Mouse (Mus musculus): ENCODE results near the gene Gmpr2. TPM values are rescaled to one million over a fixed set of nuclear protein-coding genes. Genes with fewer than 3 reads are reported as not detected.

The Gmpr2 gene
- polyA plus RNA-seq, 1 experiment from 2014 or later, result 60.7 TPM

DNA sequence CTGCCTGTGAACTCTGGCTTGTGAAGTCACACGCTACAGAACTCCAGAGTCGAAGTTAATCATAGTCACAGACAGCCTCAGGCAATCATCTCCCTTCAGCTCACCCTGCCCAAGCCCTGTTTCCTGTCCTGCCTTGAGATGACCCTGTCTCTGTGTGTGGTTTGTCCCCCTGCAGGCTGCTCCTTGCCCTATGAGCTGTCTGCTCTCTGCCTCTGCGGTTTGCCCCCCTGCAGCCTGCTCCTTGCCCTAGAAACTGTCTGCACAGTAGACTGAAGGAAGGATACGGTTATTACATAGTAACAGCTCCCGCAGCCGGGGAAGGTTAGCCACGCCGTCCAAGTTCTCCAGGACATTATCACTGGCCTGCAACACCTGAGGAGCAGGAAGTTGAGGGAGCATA lies 45.1 kb downstream of the Gmpr2 start:
- no peak overlapping the region for H3K9ac ChIP-seq
- H3K27ac ChIP-seq, result no peak overlapping the region
- ATAC-seq (ENCODE audit: low FRiP score, low read depth), result no peak
- H3K4me2 ChIP-seq (replicated peaks), result no peak overlapping the region
- peaks cover 26% of the 10 kb centered on the region for H3K36me3 ChIP-seq
- H3K4me3 ChIP-seq, result no peak overlapping the region
- WGBS, result 74% methylated on average over 8 of the region's 8 CpGs
- 0 out of 2 replicates have a peak, but pooled peaks cover 3% of the 10 kb centered on the region for H3K4me1 ChIP-seq
- H3K9me3 ChIP-seq, result no peaks in the 10 kb centered on the region
- peaks cover 22% of the 10 kb centered on the region for H3K27me3 ChIP-seq (replicated peaks)

DNA sequence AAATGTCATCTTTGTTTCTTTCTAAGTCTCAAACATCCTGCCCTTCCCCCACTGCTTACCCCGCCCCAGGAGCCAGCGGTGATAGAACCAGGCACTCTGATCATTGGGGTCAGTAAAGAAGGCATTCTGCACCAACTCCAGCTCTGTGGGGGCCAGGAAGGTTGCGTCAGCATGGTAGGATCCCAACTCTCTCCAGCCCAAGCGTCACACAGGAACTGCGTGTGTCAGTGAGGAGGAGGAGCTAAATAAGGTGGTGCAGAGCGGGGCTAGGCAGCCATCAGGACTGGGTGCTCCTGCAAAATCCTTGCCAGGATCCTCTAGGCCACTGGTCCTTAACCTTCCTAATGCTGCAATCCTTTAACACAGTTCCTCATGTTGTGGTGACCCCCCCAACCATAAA lies 48.0 kb downstream of the Gmpr2 start:
- H3K4me1 ChIP-seq, result 0 out of 2 replicates have a peak, but pooled peaks cover 4% of the 10 kb centered on the region
- H3K36me3 ChIP-seq, result peaks cover 26% of the 10 kb centered on the region
- H3K4me2 ChIP-seq (replicated peaks), result no peak overlapping the region
- no peak for ATAC-seq (ENCODE audit: low FRiP score, low read depth)
- no peaks in the 10 kb centered on the region for H3K27me3 ChIP-seq (replicated peaks)
- H3K27ac ChIP-seq, result no peak overlapping the region
- no peak overlapping the region for H3K9ac ChIP-seq
- H3K9me3 ChIP-seq, result no peaks in the 10 kb centered on the region
- no peak overlapping the region for H3K4me3 ChIP-seq
- 88% methylated on average over 6 of the region's 6 CpGs for WGBS

DNA sequence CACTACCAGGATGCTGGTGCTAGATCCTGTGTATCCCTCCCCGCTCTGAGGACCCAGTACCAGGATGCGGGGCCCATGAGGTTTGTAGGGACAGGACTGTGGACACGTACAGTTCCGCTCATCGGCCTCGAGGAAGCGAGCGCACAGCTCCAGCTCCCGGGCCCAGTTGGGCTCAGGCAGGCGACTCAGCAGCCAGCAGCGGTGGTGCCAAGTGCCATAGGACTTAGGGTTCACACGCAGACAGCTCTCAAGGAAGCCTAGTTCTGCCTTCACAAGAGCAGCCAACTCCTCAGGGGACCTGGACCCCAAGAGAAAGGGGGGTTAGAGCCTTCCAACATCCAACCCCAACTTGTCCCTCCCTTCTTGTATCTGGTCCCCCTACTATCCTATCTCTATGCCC lies 48.9 kb downstream of the Gmpr2 start:
- Histone ChIP-seq H3K4me3 (no peak overlapping the region), H3K27me3 (replicated peaks) (no peaks in the 10 kb centered on the region), H3K4me1 (0 out of 2 replicates have a peak, but pooled peaks cover 4% of the 10 kb centered on the region), H3K9ac (no peak overlapping the region), H3K27ac (no peak overlapping the region), H3K9me3 (no peaks in the 10 kb centered on the region), H3K4me2 (replicated peaks) (peak overlapping the region; percentile 73; the same call in 1 of the 2 replicates), H3K36me3 (peaks cover 26% of the 10 kb centered on the region)
- 91% methylated on average over 12 of the region's 12 CpGs for WGBS
- ATAC-seq (ENCODE audit: low FRiP score, low read depth), result no peak

DNA sequence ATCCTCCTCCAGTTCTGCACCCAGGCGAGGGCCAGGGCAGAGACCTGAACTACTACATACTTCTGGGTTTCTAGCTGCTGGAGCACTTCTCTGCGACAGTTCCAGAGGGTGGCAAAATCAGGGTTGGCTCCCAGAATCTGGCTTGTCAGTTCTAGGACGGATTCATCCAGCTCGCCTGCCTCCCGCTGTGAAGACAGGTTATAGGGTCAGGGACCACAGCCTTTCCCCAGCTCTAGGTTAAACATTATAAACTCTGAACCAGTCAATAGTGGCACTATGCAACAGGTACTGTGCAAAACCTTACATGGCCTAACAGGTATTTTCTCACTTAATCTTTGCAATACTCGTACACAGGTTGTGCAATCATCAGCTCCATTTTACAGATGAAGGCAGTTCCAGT lies 49.3 kb downstream of the Gmpr2 start:
- H3K4me3 ChIP-seq, result peak overlapping the region; percentile 80; the same call in 1 of the 2 replicates
- H3K4me2 ChIP-seq (replicated peaks), result peak overlapping the region; percentile 73
- no peaks in the 10 kb centered on the region for H3K9me3 ChIP-seq
- 72% methylated on average over 6 of the region's 6 CpGs for WGBS
- no peak overlapping the region for H3K27ac ChIP-seq
- H3K27me3 ChIP-seq (replicated peaks), result no peaks in the 10 kb centered on the region
- H3K36me3 ChIP-seq, result peaks cover 26% of the 10 kb centered on the region
- H3K4me1 ChIP-seq, result 0 out of 2 replicates have a peak, but pooled peaks cover 4% of the 10 kb centered on the region
- ATAC-seq (ENCODE audit: low FRiP score, low read depth), result no peak
- 0 out of 2 replicates have a peak overlapping the region, but pooled peaks have one; percentile 74 for H3K9ac ChIP-seq

DNA sequence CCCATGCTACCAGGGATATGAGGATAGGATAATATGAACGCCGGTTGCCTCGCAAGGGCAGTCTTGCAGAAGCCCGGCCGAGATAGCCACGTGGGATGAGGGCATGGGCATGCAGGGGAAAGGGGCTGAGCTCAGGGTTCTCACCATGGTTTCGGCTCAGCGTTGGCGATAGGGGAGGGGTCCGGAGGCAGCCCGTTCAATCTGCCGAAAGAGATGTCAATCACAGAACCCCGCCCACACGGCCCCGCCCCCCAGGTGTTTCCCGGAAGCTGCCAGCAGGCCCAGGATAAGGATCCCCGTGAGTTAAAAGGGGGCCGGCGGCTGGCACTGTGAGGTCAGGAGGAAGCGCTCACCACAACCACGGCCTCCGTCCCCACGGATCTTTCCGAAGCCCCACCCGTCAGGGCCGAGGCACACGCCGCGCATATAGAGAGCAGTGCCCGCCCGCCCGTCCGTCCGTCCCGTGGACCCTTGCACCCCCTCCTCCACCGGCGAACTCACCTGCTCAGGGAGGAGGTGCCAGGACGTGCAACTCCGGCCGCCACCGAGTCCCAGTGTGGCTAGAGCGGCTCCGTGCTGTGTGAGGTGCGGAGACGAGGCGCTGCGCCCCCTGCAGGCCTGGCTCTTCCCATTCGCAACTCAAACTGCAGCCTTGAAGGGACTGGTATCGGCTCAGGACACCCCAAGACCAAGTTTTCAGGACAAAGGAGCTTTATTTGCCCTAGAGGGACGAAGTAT lies 50.1 kb downstream of the Gmpr2 start, which contains the start of gene Rabggta:
Gene Rabggta (minus strand): TSS at position 564 of the 738 bp plus-strand sequence.
- H3K27ac ChIP-seq, result 0 out of 2 replicates have a peak within 1 kb of the TSS, but pooled peaks have one; percentile 53
- H3K4me2 ChIP-seq (replicated peaks), result peak within 1 kb of the TSS; percentile 73
- H3K27me3 ChIP-seq (replicated peaks), result no peaks in the 10 kb centered on the region
- peak within 1 kb of the TSS; percentile 80 for H3K4me3 ChIP-seq
- H3K9ac ChIP-seq, result peak within 1 kb of the TSS; percentile 74
- H3K9me3 ChIP-seq, result no peaks in the 10 kb centered on the region
- ATAC-seq (ENCODE audit: low FRiP score, low read depth), result peak; percentile 94
- H3K36me3 ChIP-seq, result peaks cover 26% of the 10 kb centered on the region
- WGBS, result under 1% methylated on average over 50 of the region's 50 CpGs
- H3K4me1 ChIP-seq, result 0 out of 2 replicates have a peak, but pooled peaks cover 4% of the 10 kb centered on the region

GRCm38 (mm10) chr14:55722438-55722945 lies 50.8 kb downstream of the Gmpr2 start:
- Histone ChIP-seq H3K4me2 (replicated peaks) (peak overlapping the region; percentile 73), H3K36me3 (peaks cover 25% of the 10 kb centered on the region), H3K27ac (no peak overlapping the region), H3K4me3 (peak overlapping the region; percentile 80), H3K9ac (peak overlapping the region; percentile 74), H3K27me3 (replicated peaks) (no peaks in the 10 kb centered on the region), H3K9me3 (no peaks in the 10 kb centered on the region), H3K4me1 (0 out of 2 replicates have a peak, but pooled peaks cover 4% of the 10 kb centered on the region)
- 49% methylated on average over 8 of the region's 8 CpGs for WGBS
- peak; percentile 26 for ATAC-seq (ENCODE audit: low FRiP score, low read depth)

DNA sequence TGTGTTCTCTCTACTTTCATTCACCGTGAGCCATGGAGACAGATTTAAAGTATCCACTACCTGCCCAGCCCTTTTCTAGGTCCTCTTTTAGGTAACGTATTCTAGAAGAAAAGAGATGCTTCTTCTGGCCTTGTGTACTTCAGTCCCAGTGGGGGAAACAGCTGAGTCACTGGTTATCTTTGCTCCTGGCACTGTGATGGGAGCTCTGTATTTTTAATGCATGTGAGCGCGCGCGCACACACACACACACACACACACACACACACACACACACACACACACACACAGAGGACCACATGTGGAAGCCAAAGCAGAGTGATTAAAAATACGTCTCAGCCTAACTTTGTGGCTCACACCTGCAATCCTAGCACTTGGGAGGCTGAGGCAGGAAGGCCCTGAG lies 51.7 kb downstream of the Gmpr2 start:
- ATAC-seq (ENCODE audit: low FRiP score, low read depth), result no peak

DNA sequence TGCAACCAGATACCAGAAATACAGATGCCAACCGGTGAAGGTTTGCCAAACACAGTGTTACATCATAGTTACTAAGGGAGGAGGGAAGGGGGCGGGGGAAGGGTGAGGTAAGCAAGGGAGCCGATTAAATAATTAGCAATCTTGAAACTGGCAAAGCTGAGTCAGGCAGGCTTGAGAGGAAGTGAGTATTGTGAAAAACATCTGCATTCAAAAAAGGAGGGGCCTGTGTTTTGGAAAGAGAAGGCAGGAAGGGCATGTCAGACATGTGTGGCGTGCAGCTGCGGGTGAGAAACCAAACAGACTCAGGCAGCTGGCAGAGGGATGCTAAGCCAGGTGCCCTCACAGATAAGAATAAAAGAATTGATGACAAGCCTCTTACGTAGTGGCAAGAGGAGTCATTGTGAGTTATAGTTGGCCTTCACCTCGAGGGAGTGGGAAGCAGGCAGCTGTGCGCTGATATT lies 52.7 kb downstream of the Gmpr2 start:
- H3K4me3 ChIP-seq, result no peak overlapping the region
- no peaks in the 10 kb centered on the region for H3K27me3 ChIP-seq (replicated peaks)
- peaks cover 7% of the 10 kb centered on the region for H3K36me3 ChIP-seq
- H3K4me2 ChIP-seq (replicated peaks), result no peak overlapping the region
- H3K9ac ChIP-seq, result no peak overlapping the region
- 71% methylated on average over 8 of the region's 8 CpGs for WGBS
- H3K4me1 ChIP-seq, result 0 out of 2 replicates have a peak, but pooled peaks cover 4% of the 10 kb centered on the region
- no peak overlapping the region for H3K27ac ChIP-seq
- no peaks in the 10 kb centered on the region for H3K9me3 ChIP-seq
- no peak for ATAC-seq (ENCODE audit: low FRiP score, low read depth)

More for the DNA sequence above, 51.7 kb downstream of the Gmpr2 start:
- Histone ChIP-seq H3K9me3 (no peaks in the 10 kb centered on the region), H3K27ac (no peak overlapping the region), H3K4me2 (replicated peaks) (no peak overlapping the region), H3K9ac (no peak overlapping the region), H3K27me3 (replicated peaks) (no peaks in the 10 kb centered on the region), H3K4me3 (no peak overlapping the region), H3K4me1 (0 out of 2 replicates have a peak, but pooled peaks cover 4% of the 10 kb centered on the region), H3K36me3 (peaks cover 17% of the 10 kb centered on the region)
- 95% methylated on average over 7 of the region's 7 CpGs for WGBS

DNA sequence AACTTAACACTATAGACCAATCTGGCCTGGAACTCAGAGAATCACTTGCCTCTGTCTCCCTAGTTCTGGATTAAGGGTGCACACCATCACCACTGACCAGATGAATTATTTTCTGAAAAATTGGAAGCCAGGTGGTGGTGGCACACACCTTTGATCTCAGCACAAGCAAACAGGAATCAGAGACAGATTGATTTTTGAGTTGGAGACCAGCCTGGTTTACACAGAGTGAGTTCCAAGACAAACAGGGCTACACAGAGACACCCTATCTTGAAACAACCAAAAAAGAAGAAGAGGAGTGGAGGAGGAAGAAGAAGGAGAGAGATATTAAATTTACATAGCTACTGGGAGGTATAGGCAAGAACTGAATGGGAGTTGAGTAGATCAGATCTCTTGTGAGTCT lies 54.5 kb downstream of the Gmpr2 start:
- no peaks in the 10 kb centered on the region for H3K27me3 ChIP-seq (replicated peaks)
- H3K4me2 ChIP-seq (replicated peaks), result no peak overlapping the region
- no peak for ATAC-seq (ENCODE audit: low FRiP score, low read depth)
- H3K4me1 ChIP-seq, result 0 out of 2 replicates have a peak, but pooled peaks cover 4% of the 10 kb centered on the region
- H3K9me3 ChIP-seq, result no peaks in the 10 kb centered on the region
- H3K9ac ChIP-seq, result no peak overlapping the region
- no peaks in the 10 kb centered on the region for H3K36me3 ChIP-seq
- H3K4me3 ChIP-seq, result no peak overlapping the region
- H3K27ac ChIP-seq, result no peak overlapping the region

DNA sequence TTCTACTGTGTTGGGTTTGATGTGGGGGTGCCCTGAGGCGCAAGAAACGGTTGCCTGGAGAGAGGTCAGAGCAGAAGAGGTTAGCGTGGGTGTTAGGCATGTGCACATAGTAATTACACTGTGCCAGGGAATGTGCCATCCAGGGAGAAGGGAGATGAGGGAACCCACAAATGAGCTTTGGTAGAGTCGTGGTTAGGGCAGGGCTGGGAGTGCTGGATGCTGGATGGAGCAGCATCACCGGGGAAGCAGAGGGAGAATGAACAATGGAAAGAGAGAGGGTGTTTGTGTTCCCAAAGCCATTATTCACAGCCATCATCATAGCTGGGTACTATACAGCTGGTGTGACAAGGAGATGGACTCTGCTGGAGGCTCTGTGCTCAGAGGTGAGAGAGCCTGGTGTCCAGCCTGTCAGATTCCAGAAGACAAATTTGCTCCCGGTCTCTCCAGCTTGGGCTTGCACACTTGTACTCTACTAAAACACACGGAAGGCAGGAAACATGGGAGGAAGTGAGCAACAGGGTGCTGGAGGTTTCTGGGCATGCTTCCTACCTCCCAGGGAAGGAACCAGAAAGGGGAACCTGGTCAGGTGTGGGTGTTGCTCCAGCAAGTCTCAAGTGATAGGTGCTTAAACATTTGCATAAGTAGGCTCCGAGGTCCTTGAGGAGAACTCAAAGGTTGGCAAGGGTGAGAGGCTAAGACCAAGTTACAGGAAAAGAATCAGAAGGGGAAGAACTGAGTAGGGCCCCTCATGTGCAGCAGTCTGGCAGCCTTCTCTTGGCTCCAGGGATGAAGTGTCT lies 56.3 kb downstream of the Gmpr2 start:
- H3K9ac ChIP-seq, result no peak overlapping the region
- no peak overlapping the region for H3K4me3 ChIP-seq
- 72% methylated on average over 8 of the region's 8 CpGs for WGBS
- no peak overlapping the region for H3K4me2 ChIP-seq (replicated peaks)
- H3K36me3 ChIP-seq, result no peaks in the 10 kb centered on the region
- ATAC-seq (ENCODE audit: low FRiP score, low read depth), result no peak
- no peaks in the 10 kb centered on the region for H3K4me1 ChIP-seq
- H3K27me3 ChIP-seq (replicated peaks), result no peaks in the 10 kb centered on the region
- no peak overlapping the region for H3K27ac ChIP-seq
- no peaks in the 10 kb centered on the region for H3K9me3 ChIP-seq
